Mouse (Mus musculus) embryo, embryonic 11 days (tissue): ENCODE measurements around the gene Aff3.
"Not testable (repeated sequence)": the region's sequence is repeated elsewhere in the genome, so short reads cannot be mapped to it uniquely, and the experiment has no call there.

ENCODE experiments used
- DNase-seq: peaks from one replicate; pipeline ENCODE4 v3.0.0-alpha.2; 2015

Gene Aff3

GRCm38 (mm10) chr1:38478246-38478743, 186.5 kb downstream of the Aff3 start:
- DNase-seq = no peak

GRCm38 (mm10) chr1:38470817-38471216, 193.9 kb downstream of the Aff3 start:
- DNase-seq = no peak

DNA sequence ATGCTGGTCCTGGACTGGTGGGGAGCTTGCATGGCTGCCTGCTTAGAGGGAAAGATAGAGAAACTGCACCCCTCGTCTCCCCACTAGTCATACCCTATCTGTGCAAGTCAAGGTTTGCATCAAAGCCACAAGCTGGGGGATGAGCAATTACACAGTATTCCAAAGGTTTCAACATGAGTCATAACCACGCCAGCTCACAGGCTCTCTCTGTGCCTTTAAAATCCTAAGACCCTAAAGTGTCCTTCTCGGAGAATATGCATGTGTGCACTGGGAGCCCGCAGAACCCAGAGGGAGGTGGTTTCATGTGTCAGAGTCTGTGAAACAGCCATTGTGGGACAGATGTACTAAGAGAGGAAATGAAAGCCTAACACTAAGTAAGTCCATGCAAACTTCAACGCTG, 194.6 kb downstream of the Aff3 start:
- DNase-seq = no peak

DNA sequence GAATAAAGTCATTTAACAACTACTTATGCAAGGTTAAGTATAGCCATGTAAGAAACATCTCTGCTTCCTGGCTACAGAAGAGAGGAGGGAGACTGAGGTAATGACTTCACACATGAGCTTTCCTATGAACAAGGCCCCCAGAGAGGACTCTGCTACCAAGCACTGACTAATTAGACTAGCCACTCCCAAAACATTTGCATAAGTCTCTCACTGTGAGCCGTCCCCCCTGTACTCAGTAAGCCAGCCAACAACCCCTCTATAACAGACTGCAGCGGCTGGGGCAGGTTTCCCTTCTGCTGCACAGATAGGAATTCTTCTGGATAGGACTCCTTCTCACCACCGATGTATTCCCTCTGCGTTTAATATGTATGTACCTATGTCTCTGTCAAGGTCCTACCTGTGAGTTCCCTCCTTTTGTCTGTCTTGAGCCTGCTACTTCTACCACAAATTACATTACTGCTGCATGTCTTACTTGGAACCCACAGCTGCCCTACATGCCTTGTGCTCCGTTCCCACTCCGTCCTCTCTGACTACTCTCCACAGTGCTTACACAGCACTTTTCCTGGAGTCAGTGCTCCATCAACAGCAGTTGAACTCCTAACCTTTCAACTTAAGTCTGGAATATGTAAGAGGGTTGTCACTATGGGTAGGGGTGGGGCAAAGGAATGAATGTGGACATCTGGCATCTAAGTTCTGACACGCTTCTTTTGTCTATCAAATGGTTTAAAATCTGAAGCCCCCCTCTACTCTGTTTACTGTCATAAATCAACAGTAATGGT, 197.3 kb downstream of the Aff3 start:
- peak; percentile 48 for DNase-seq

GRCm38 (mm10) chr1:38456719-38457269, 208.0 kb downstream of the Aff3 start:
- DNase-seq = no peak

- DNase-seq = no peak
Measured at GRCm38 (mm10) chr1:38454921-38455320, 209.8 kb downstream of the Aff3 start.

DNA sequence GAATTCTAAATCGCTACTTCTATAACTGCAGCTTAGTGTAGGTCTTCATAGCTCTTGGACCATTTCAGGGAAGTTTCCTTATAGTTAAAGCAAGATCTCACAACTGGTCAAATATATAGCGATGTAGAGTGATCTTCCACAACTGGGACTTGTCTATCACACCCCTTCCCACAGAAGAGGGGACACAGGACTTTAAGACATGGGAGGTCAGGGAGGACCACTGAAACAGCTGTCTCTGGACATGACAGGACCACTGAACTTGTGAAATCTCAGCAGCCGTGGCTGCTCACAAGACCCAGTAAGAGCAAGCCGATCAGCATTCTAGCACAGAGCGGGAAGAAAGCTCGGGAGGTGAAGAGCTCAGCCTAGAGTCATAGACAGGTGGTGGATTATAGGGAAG, 213.4 kb downstream of the Aff3 start:
- DNase-seq = no peak

DNA sequence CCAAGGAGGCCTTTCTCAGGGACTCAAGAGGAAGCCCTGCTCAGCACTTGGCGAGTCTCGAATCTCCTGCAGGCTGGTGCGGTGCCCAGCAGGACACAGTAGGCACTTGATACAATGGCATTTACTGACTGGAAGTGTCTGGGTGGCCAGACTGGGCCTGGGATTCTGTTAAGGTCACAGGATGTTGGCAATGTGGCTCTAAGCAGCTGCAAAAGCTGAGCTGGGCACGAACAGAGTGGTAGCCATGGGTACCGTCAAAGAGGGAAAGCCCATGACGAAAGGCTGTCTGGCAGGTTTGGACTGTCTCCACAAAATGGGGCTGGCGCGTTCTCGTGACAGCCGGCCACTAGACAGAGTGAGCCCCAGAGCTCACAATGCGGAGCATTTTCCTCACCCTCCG, 214.1 kb downstream of the Aff3 start:
- DNase-seq = no peak

GRCm38 (mm10) chr1:38449816-38450478, 214.8 kb downstream of the Aff3 start:
- no peak for DNase-seq

- no peak for DNase-seq
Measured at GRCm38 (mm10) chr1:38448854-38449253, 215.9 kb downstream of the Aff3 start.

GRCm38 (mm10) chr1:38447581-38447980, 217.2 kb downstream of the Aff3 start:
- DNase-seq = no peak

DNA sequence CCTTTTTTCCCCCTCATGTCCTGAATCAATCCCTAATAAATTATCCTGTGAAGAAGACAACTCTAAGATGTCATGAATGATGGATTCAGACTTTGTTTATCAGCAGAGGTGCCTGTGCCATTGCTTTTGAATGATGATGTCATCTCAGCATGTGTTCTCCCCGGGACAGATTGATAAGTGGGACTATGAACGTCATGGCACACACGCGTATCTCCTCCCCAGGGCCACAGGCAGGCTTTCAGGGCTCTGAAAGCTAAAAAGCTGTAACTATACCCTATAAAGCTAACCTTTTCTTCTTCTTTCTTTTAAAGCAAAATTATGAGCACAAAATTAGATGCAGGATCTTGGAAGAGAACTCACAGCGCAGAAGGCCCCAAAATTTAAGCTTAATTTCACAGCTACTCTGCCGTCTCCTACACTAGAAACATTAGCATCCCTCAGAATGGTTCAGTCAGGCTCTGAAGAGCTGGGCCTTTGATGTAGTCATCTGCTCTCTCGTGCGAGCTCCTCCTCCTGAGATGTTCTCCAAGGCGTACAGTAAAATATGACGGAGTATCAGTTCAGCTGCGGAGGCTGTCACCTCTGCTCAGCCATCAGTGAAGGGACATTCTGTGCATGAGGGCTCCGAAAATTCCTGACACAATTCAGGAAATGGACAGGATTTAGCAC, 218.5 kb downstream of the Aff3 start:
- no peak for DNase-seq

GRCm38 (mm10) chr1:38442887-38443286, 221.9 kb downstream of the Aff3 start:
- no peak for DNase-seq

DNA sequence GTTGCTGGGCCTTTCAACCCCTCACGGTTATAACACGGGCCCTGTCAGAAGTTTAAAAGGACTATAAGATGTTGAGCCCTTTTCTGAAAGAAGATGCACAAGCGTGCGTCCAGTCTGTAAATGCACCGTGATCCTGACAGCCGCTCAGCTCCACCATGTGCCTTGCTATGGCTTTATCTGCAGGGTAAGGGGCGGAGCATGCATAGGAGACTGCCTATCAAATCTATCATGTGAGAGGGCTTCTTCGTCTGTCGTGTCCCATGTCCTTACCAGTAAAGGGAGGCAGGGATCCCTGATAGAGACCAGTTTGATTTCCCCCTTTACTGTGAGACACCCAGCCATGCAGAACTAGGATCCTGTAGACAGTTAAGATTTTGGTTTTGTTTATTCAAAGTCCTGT, 222.3 kb downstream of the Aff3 start:
- DNase-seq = no peak

GRCm38 (mm10) chr1:38441800-38442199, 223.0 kb downstream of the Aff3 start:
- DNase-seq = no peak

- no peak for DNase-seq
Measured at GRCm38 (mm10) chr1:38440471-38440815, 224.3 kb downstream of the Aff3 start.

GRCm38 (mm10) chr1:38439751-38440470, 224.8 kb downstream of the Aff3 start:
- peak; percentile 66 for DNase-seq

- peak; percentile 48 for DNase-seq
Measured at GRCm38 (mm10) chr1:38438447-38438846, 226.3 kb downstream of the Aff3 start.

- no peak for DNase-seq
Measured at GRCm38 (mm10) chr1:38437671-38438070, 227.1 kb downstream of the Aff3 start.

DNA sequence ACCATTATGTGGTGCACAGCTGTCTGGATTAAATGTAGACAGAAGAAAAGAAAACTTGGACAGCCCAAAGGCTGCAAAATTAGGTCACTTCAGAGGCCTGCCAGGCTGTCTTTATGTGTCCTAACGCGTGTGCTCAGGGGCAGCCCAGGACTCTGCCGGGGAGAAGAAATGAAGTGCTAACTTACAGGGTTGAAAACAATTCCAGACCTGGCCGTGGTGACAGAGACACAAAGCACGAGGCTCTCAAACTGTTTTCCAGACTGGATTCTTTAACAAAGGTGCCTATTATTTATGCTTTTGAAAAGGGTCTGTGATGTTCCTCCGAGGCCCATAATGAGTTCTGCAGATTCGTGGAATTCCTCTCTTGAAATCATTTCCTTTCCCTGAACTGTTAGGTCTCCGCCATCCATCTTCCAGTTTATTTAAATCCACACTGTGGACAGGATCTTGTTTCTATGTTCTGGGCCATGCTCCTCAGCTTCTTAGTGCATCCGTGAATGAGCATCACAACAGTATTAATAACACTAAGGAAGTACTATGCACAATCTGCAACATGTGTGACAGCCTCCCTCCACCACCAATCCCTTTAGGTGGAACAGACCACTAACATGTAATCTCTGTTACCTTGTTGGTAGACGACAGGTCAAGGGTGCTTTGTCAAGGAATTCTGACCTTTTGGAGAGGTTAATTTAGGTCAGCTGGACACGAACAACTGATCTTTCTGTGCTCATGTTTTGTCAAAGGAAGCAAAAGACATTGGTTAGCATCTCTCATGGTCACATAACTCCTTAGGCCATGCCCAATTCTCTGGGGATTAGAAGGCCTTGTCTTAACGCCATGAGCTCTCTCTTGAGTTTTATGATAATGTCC, 228.0 kb downstream of the Aff3 start:
- peak; percentile 64 for DNase-seq

GRCm38 (mm10) chr1:38430311-38430710, 234.4 kb downstream of the Aff3 start:
- DNase-seq = not testable (repeated sequence)
